ENCODE assay signal across 21 mouse cellular contexts in genomic region chr10:29855749-29856313, GRCm38 (mm10).
DNase-seq lines count a peak whose midpoint lies in the region; ATAC-seq and TF ChIP-seq lines count a peak whose summit lies in the region.
"Had no signal": no experiment of that assay in that cellular context is flagged by ENCODE, and none has a peak within 500 bp of the region (broad histone marks: within the 10 kb centered on the region; RNA-seq: fewer than 3 reads in every experiment).

No protein-coding gene starts in this region.

- no peaks in the 10 kb centered on the region for H3K9me3 ChIP-seq in forebrain, embryonic 13.5 days (replicated peaks)
- no peaks in the 10 kb centered on the region for H3K9me3 ChIP-seq in forebrain, embryonic 10.5 days
- H3K9me3 ChIP-seq in midbrain, embryonic 15.5 days, result no peaks in the 10 kb centered on the region
- H3K9me3 ChIP-seq in midbrain, embryonic 10.5 days (replicated peaks), result no peaks in the 10 kb centered on the region
- H3K9me3 ChIP-seq in forebrain, postnatal 0 days (ENCODE audit: low read length), result no peaks in the 10 kb centered on the region
- H3K9me3 ChIP-seq in hindbrain, postnatal 0 days (ENCODE audit: low read length), result no peaks in the 10 kb centered on the region
- H3K9me3 ChIP-seq: embryonic facial prominence, embryonic 13.5 days; heart, embryonic 13.5 days; hindbrain, embryonic 12.5 days had no signal

- no peak for TF ChIP-seq POLR2A in lung, adult 2 months (IDR thresholded peaks at IDR 0.05; ENCODE audit: borderline replicate concordance, extremely low read depth, low read depth, low read length)

- WGBS in forebrain, embryonic 13.5 days, result under 1% methylated on average over 2 of the region's 2 CpGs
- WGBS in forebrain, embryonic 10.5 days, result 1% methylated on average over 2 of the region's 2 CpGs
- WGBS in midbrain, embryonic 15.5 days, result 3% methylated on average over 2 of the region's 2 CpGs
- 5% methylated on average over 2 of the region's 2 CpGs for WGBS in midbrain, embryonic 10.5 days
- WGBS in forebrain, postnatal 0 days, result 3% methylated on average over 2 of the region's 2 CpGs
- WGBS in lung, adult 2 months, result 10% methylated on average over 2 of the region's 2 CpGs
- 2% methylated on average over 2 of the region's 2 CpGs for WGBS in hindbrain, postnatal 0 days

- no peaks in the 10 kb centered on the region for H3K36me3 ChIP-seq in forebrain, embryonic 13.5 days (ENCODE audit: poor library complexity, severe bottlenecking)
- H3K36me3 ChIP-seq in forebrain, embryonic 10.5 days (replicated peaks), result no peaks in the 10 kb centered on the region
- H3K36me3 ChIP-seq in midbrain, embryonic 15.5 days (replicated peaks), result no peaks in the 10 kb centered on the region
- H3K36me3 ChIP-seq in midbrain, embryonic 10.5 days, result no peaks in the 10 kb centered on the region
- H3K36me3 ChIP-seq in forebrain, postnatal 0 days (ENCODE audit: insufficient read depth), result no peaks in the 10 kb centered on the region
- H3K36me3 ChIP-seq in hindbrain, postnatal 0 days (ENCODE audit: insufficient read depth, low read length), result no peaks in the 10 kb centered on the region
- H3K36me3 ChIP-seq: embryonic facial prominence, embryonic 13.5 days; heart, embryonic 13.5 days; hindbrain, embryonic 12.5 days had no signal

- H3K27ac ChIP-seq in forebrain, embryonic 13.5 days, result no peak overlapping the region; the same call in 1 of the 2 replicates
- H3K27ac ChIP-seq in forebrain, embryonic 10.5 days, result no peak overlapping the region
- no peak overlapping the region for H3K27ac ChIP-seq in midbrain, embryonic 15.5 days
- no peak overlapping the region for H3K27ac ChIP-seq in midbrain, embryonic 10.5 days (replicated peaks)
- H3K27ac ChIP-seq in forebrain, postnatal 0 days (ENCODE audit: low read depth, low read length), result no peak overlapping the region
- H3K27ac ChIP-seq in hindbrain, postnatal 0 days, result no peak overlapping the region
- H3K27ac ChIP-seq: embryonic facial prominence, embryonic 13.5 days; gastrocnemius, adult 2 months; heart, embryonic 13.5 days; hindbrain, embryonic 12.5 days had no signal

- DNase-seq in forebrain, embryonic 10.5 days (ENCODE audit: extremely low spot score, low spot score), result no peak
- DNase-seq in midbrain, embryonic 10.5 days (ENCODE audit: low spot score), result no peak
- peak; percentile 36 for DNase-seq in ZHBTc4 (ENCODE audit: low read depth, low spot score)
- DNase-seq in forebrain, postnatal 0 days, result no peak
- DNase-seq in lung, adult 2 months, result no peak
- DNase-seq in hindbrain, postnatal 0 days (ENCODE audit: low spot score), result no peak
- DNase-seq: adrenal gland, adult 2 months; adrenal gland, postnatal 25 days; cerebellum, adult 11 months; cerebellum, adult 8-10 months; cerebellum, postnatal 14 days; gastrocnemius, adult 2 months; gastrocnemius, postnatal 25 days; heart, postnatal 4 days; kidney, adult 18-20 months had no signal

- H3K4me2 ChIP-seq in forebrain, embryonic 13.5 days, result no peak overlapping the region
- H3K4me2 ChIP-seq in midbrain, embryonic 15.5 days, result no peak overlapping the region
- no peak overlapping the region for H3K4me2 ChIP-seq in forebrain, postnatal 0 days (ENCODE audit: low read depth)
- no peak overlapping the region for H3K4me2 ChIP-seq in hindbrain, postnatal 0 days (ENCODE audit: low read depth, low read length)
- H3K4me2 ChIP-seq: embryonic facial prominence, embryonic 13.5 days; heart, embryonic 13.5 days; hindbrain, embryonic 12.5 days had no signal

- TF ChIP-seq CTCF in forebrain, postnatal 0 days (IDR thresholded peaks at IDR 0.05; ENCODE audit: low read depth), result no peak
- no peak for TF ChIP-seq CTCF in lung, adult 2 months (IDR thresholded peaks at IDR 0.05; ENCODE audit: insufficient read depth, low read length)
- no peak for TF ChIP-seq CTCF in hindbrain, postnatal 0 days (IDR thresholded peaks at IDR 0.05; ENCODE audit: low read depth)

- ATAC-seq in forebrain, embryonic 13.5 days, result peak; percentile 43; the same call in 1 of the 2 replicates
- 0 out of 2 replicates have a peak, but pooled peaks have one; percentile 33 for ATAC-seq in midbrain, embryonic 15.5 days (replicated peaks)
- ATAC-seq in forebrain, postnatal 0 days, result peak; percentile 18; the same call in 1 of the 2 replicates
- no peak for ATAC-seq in hindbrain, postnatal 0 days
- ATAC-seq: hindbrain, embryonic 16.5 days had no signal

- peaks cover 6% of the 10 kb centered on the region for H3K4me1 ChIP-seq in forebrain, embryonic 13.5 days
- H3K4me1 ChIP-seq in forebrain, embryonic 10.5 days, result peaks cover 25% of the 10 kb centered on the region
- no peaks in the 10 kb centered on the region for H3K4me1 ChIP-seq in midbrain, embryonic 15.5 days
- H3K4me1 ChIP-seq in midbrain, embryonic 10.5 days, result 0 out of 2 replicates have a peak, but pooled peaks cover 4% of the 10 kb centered on the region
- no peaks in the 10 kb centered on the region for H3K4me1 ChIP-seq in forebrain, postnatal 0 days (ENCODE audit: insufficient read depth)
- H3K4me1 ChIP-seq in lung, adult 2 months (ENCODE audit: control insufficient read depth, insufficient read depth, low read length), result no peaks in the 10 kb centered on the region
- no peaks in the 10 kb centered on the region for H3K4me1 ChIP-seq in hindbrain, postnatal 0 days (ENCODE audit: insufficient read depth, low read length)
- H3K4me1 ChIP-seq: heart, embryonic 13.5 days; hindbrain, embryonic 12.5 days had no signal

- H3K27me3 ChIP-seq in forebrain, embryonic 13.5 days, result no peaks in the 10 kb centered on the region
- H3K27me3 ChIP-seq in forebrain, embryonic 10.5 days (ENCODE audit: poor library complexity, severe bottlenecking), result no peaks in the 10 kb centered on the region
- no peaks in the 10 kb centered on the region for H3K27me3 ChIP-seq in midbrain, embryonic 15.5 days (replicated peaks)
- H3K27me3 ChIP-seq in midbrain, embryonic 10.5 days (ENCODE audit: low read depth, poor library complexity, severe bottlenecking), result no peaks in the 10 kb centered on the region
- no peaks in the 10 kb centered on the region for H3K27me3 ChIP-seq in forebrain, postnatal 0 days (ENCODE audit: insufficient read depth, low read length)
- H3K27me3 ChIP-seq in hindbrain, postnatal 0 days (ENCODE audit: insufficient read depth, low read length), result no peaks in the 10 kb centered on the region
- H3K27me3 ChIP-seq: embryonic facial prominence, embryonic 13.5 days; heart, embryonic 13.5 days; hindbrain, embryonic 12.5 days had no signal

- no peak overlapping the region for H3K9ac ChIP-seq in forebrain, embryonic 13.5 days
- H3K9ac ChIP-seq in midbrain, embryonic 15.5 days, result no peak overlapping the region
- H3K9ac ChIP-seq in forebrain, postnatal 0 days, result no peak overlapping the region
- H3K9ac ChIP-seq in hindbrain, postnatal 0 days (replicated peaks; ENCODE audit: low read length), result no peak overlapping the region
- H3K9ac ChIP-seq: embryonic facial prominence, embryonic 13.5 days; heart, embryonic 13.5 days; hindbrain, embryonic 12.5 days had no signal

- H3K4me3 ChIP-seq in forebrain, embryonic 13.5 days, result no peak overlapping the region
- H3K4me3 ChIP-seq in forebrain, embryonic 10.5 days, result no peak overlapping the region
- no peak overlapping the region for H3K4me3 ChIP-seq in midbrain, embryonic 15.5 days
- no peak overlapping the region for H3K4me3 ChIP-seq in midbrain, embryonic 10.5 days
- no peak overlapping the region for H3K4me3 ChIP-seq in forebrain, postnatal 0 days (ENCODE audit: low read depth, low read length)
- H3K4me3 ChIP-seq in lung, adult 2 months (replicated peaks; ENCODE audit: extremely low read depth, low read depth, low read length), result no peak overlapping the region
- no peak overlapping the region for H3K4me3 ChIP-seq in hindbrain, postnatal 0 days (ENCODE audit: low read length)
- H3K4me3 ChIP-seq: embryonic facial prominence, embryonic 13.5 days; gastrocnemius, adult 2 months; heart, embryonic 13.5 days; hindbrain, embryonic 12.5 days had no signal
